Mouse (Mus musculus) splenic B cell, adult 2 months (primary cell): ENCODE measurements at regions not wholly inside any gene's neighbourhood (a gene's known extent, or its start where the extent isn't known, plus 50 kb on each side); places are given as distances from the start of the nearest gene placed in this dataset.

Source experiments
- DNase-seq: peaks from one replicate; pipeline ENCODE4 v3.0.0-alpha.2; 2011; ENCODE audit warnings: low read depth, low spot score
- H3K27me3 ChIP-seq: 2 replicates; pipeline ENCODE4 v1.6.1; 2012; ENCODE audit warnings: mild to moderate bottlenecking, low read length, moderate library complexity, mixed read lengths; ENCODE audit not compliant: control insufficient read depth, poor library complexity, insufficient read depth, severe bottlenecking
- H3K36me3 ChIP-seq: 2 replicates; pipeline ENCODE4 v1.6.1; 2012; ENCODE audit warnings: mild to moderate bottlenecking, low read length, moderate library complexity, mixed read lengths; ENCODE audit not compliant: control insufficient read depth, poor library complexity, insufficient read depth, severe bottlenecking

- H3K36me3 ChIP-seq: no peaks in the 10 kb centered on the region
- DNase-seq: no peak
- H3K27me3 ChIP-seq: no peaks in the 10 kb centered on the region
These were observed 136.2 kb upstream of the Ghitm start for GRCm38 (mm10) chr14:37271015-37271933.

DNA sequence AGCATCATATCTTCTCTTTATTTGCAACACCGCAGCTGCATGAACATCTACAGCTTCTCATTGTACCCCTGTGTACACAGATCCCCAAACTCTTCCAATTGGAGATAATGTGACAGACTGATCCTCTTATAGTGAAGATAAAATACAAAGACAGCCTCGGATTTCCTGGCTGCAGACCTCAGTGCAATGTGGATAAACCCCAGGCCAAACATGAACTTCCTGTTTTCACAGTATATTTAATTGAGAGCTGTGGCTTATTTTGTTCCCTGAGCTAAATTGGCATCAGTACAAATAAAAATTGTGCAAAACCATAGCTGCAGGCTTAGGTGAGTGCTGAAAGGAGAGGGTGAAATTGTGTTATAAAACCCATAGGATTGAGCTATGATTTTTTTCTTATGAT, 134.8 kb upstream of the Ghitm start:
- no peaks in the 10 kb centered on the region for H3K36me3 ChIP-seq
- no peak for DNase-seq

GRCm38 (mm10) chr14:37238632-37239032, 103.6 kb upstream of the Ghitm start:
- Histone ChIP-seq H3K36me3 (no peaks in the 10 kb centered on the region), H3K27me3 (no peaks in the 10 kb centered on the region)
- peak; percentile 31 for DNase-seq

More for the DNA sequence above, 134.8 kb upstream of the Ghitm start:
- no peaks in the 10 kb centered on the region for H3K27me3 ChIP-seq

DNA sequence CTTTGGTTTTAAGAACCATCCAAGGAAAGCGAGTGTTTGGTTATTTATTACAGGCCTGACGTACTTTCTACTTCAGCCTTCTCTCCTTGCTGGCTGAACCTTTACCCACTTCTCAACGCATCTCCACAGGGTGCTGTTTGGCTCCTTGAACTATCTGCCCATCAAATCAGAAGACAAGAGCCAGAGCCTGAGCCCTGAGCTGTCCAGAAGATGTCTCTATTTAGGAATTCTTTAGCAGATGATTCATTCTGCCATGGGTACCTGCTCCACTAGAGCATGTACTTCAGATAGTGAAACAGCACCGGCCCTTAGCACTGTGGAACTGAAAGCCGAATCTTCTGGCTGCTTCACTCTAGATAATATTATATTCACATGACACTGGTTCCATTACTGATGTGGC, 102.1 kb upstream of the Ghitm start:
- Histone ChIP-seq H3K27me3 (no peaks in the 10 kb centered on the region), H3K36me3 (no peaks in the 10 kb centered on the region)
- no peak for DNase-seq

DNA sequence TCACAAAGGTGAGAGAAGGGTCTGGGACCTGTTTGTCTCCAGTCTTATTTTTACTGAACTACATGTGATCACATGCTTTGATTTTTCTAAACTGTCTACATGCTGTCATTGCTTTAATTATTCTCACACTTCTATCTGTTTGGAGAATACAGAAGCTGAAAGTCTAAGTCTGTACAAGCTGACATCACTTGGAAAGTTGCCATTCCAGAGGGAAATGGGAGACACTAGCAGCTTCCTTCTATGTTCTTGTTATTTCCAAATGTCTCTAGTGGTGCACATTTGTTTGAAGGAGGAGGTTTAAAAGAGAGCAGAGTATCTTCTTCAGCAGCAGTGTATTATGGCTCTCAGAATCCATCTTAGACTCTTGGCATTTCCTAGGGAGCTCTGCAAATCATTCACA, 73.2 kb upstream of the Ghitm start:
- Histone ChIP-seq H3K27me3 (no peaks in the 10 kb centered on the region), H3K36me3 (no peaks in the 10 kb centered on the region)
- no peak for DNase-seq

GRCm38 (mm10) chr14:37189795-37190194, 54.7 kb upstream of the Ghitm start:
- H3K27me3 ChIP-seq: no peaks in the 10 kb centered on the region
- DNase-seq: no peak
- H3K36me3 ChIP-seq: no peaks in the 10 kb centered on the region
